Mouse (Mus musculus) spleen, postnatal 14 days (tissue): ENCODE data around the gene Rfx4.
A peak's percentile ranks its signal among the peaks of the same experiment; 100 is the strongest.

Experiments used
- DNase-seq, 2 experiments: peaks; one replicate each; pipeline ENCODE4 v3.0.0; 2021 to 2022; ENCODE audit warnings: low spot score in 2 of 2

Gene Rfx4

DNA sequence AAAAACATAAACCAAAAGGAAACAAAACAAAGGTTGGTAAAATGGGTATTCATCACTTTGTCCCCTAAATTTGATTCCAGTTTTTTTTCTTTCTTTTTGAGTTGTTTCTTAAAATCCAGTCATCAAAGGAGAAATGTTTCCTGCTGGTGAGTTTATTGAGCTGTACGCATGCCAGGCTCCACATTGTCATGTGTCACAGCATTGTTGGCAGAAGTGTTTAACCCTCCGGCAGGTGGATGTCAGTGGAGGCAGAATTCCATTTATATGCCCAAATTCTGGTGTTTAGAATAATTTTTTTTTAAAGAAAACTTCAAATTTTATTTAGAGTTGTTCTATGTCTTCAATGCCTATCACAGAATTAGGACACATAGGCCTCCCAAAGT is 56.0 kb downstream of the Rfx4 start:
- DNase-seq = no peak

DNA sequence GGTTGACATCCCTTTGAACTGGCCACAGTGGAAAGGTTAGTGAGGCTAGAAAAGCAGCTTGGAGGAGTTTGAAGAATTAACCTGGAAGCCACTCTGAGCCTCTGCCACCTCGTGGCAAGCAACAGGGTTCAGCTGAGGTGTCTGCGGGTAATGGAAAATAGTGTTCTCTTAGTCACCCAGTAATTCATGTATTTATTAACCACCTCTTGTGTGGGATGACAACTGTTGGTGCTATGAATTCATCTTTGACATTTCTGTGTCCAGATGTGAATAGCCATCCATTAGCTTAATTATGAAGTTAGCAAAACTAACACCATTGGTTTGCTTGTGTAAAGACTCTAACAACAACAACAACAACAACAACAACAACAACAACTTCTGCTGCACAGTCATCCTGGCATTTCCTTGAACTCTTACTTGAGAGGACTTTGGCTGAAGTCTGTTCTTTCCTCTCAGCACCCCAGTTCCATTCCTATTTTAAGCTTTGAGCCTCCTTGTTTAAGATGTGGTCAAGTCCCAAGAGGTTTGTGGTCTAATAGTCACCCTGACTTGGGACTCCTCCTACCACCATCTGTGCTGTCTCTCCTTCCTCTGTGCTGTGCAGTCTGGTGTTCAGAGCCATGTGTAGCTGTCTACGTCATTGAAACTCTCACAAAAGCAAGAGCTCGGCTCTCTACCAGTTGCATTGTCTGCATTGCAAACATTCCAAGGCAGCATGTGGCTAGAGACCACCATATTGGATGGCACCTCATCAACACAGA is 60.0 kb downstream of the Rfx4 start:
- DNase-seq = no peak

DNA sequence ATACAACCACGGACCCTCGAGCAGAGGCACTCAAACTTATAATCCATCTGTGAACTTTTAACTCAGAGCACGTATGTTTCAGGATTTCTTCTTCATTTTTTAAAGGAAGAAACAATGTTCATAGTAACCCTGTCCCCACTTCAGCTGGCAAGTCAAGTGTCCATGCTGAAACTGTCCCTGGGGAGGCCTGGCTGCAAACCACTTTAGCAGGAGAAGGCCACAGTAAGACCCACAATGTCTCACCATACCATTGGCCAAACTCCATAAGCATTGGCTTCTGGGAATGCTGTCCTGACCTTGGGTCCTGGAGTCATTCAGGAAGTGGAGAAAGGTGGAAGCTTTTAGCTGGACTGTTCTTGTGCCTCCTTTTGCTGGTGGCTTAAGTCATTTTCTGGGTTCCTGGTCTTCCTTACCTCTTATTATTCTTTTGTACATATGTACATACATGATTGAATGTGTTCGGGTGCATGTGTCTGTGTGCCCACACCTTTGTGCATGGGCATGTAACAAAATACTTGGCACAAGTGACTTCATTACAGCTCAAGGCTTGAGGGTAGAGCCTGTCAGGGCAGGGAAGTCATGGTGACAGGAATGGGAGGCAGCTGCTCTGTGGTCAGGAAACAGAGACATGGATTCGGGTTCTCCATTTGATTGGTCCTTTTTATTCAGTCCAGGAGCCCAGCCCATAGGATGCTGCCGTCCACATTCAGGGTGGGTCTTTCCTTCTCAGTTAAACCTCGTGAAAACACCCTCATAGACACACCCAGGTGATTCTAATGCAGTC is 61.4 kb downstream of the Rfx4 start:
- DNase-seq = no peak

DNA sequence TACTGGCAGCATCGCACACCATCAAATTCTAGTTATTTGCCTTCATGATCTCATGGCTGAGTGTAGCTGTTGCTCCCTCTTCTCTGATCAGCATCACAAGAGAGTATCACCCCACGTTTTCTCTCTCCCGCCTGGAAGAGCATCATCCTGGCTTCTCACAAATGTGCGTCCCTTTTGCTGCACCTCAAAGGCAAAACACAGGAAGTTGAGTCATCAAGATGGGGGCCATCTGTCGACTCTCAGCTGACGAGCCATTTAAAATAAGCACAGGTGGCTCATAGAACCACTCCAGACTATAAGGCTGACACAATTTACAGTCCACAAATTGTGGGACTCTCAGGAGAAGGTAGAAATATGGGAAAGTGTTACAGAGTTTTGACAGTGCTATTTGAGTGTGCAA is 63.8 kb downstream of the Rfx4 start:
- no peak for DNase-seq

DNA sequence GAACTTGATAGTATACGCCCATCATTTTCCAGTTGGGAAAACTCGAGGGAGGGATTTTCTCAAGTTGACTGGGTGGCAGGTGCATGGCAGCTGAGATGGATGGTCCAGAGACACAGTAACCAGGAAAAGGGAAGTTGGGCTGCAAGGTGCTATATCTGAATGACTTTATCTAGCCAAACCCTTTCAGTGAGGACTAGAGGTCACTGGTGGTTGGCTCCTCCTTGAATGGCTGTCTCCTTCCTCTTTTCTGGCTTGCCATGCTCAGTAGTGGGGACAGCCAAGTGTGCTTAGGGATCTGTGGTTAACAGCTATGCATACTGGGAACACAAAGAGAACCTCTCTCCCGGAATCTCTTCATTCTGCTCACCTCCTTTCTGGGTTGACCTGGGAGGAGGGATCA is 64.4 kb downstream of the Rfx4 start:
- no peak for DNase-seq

DNA sequence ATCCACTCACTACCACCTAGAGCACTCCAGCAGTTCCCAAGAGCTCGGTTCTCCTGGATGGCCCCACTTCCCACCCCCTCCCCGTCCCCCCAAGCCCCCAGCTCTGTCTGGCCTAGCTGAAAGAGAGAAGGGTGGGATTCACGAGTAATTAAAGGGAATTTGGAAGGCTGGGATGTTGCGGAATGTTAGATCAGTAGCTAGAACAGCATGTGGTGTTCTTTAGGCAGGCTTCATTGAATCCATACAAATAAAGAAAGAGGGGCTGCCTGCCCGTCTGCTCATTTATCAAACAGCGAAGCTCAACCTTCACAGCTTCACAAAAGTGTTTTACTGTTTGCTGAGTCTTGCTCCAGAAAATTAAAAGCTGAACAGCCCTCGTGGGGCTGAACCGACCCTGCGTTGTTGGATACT is 66.9 kb downstream of the Rfx4 start:
- no peak for DNase-seq

DNA sequence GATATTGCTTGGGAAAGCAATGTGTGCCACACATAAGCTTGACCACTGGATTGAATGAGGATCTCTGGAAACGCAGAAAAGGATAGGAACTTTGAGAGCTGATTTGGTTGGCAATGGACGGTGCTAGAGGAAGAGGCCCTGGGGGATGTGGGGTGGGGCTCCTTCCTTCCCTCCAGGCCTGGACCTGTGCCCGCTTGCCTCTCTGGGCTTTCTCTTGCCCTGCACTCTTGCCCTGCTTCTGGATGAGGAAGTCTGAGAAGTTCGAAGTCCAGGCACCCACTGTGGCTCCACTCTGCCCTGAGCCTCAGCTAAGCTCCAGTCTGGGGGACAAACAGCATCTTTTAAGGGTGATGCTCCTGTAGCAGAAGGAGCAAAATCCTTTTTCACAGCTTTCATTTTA is 67.8 kb downstream of the Rfx4 start:
- no peak for DNase-seq

DNA sequence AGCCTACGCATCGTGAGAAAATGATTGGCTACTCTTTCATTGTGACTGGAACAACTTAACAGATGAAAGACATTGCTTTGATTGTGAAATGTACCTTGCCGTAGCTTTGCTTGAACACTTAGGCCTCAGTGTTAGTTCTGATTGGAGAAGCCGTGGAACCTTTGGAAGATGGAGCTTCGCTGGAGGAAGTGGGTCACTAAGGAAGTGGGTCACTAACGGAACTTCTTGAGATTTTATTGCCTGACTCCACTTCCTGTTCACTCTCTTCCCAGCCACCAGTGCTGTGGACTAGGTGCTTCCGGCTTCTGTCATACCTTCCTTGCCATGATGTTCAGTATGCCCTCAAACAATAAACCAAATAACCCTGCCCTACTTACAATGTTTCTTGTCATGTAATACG is 73.1 kb downstream of the Rfx4 start:
- no peak for DNase-seq

DNA sequence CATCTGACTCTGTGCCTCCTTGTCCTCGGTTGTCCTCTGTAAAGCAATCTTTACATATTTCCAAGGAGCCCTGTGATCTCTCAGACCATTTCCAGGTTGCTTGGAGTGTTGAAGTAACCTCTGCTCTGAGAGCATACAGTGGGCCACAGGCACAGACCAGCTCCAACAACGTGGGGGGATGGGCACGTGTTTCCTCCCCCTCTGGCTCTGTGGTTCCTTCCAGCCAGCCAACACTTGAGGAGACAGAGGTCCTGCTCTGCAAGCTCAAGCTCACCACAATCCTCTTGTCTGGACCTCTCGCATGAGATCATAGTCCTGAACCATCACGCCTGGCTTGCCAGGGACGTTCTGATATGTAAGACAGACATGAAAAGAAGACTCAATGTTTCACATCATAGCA is 79.7 kb downstream of the Rfx4 start:
- DNase-seq = no peak

DNA sequence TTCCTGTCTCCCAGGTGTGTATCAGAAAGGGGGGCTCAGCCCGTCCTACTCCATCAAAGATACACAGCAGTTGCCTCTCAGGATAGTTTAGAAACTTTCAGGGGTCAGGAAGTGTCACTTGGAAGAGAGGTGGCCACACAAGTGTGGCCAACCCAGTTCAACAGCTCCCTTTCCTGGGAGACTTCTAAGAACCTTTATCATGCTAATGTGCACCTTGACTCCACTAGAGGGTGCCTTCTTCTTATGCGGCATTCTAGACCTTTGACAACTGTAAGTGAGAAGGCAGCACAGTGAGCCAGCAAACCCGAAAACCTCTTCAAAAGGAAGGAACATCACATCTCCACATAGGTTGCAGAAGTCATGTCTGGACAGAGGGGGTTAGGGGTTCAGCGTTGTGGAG is 80.2 kb downstream of the Rfx4 start:
- DNase-seq = no peak

DNA sequence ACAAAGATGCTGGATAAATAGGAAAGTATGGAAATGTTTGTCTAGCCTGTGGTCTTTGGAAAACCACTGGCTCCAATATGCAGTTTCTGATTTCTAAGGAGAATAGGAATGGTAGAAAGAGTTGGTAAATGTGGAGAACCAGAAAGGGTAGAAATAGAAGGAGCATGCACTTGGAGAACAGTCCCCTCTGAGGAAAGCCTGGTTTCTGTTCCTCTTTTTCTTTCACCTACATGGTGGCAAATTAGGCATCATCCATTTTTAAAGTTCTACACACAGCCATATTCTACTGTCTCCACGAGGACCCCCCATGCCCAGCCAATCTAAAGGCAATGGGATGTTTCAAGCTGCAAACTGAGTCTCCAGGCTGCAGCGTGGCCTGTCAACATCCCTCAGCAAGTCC is 81.5 kb downstream of the Rfx4 start:
- DNase-seq = no peak

DNA sequence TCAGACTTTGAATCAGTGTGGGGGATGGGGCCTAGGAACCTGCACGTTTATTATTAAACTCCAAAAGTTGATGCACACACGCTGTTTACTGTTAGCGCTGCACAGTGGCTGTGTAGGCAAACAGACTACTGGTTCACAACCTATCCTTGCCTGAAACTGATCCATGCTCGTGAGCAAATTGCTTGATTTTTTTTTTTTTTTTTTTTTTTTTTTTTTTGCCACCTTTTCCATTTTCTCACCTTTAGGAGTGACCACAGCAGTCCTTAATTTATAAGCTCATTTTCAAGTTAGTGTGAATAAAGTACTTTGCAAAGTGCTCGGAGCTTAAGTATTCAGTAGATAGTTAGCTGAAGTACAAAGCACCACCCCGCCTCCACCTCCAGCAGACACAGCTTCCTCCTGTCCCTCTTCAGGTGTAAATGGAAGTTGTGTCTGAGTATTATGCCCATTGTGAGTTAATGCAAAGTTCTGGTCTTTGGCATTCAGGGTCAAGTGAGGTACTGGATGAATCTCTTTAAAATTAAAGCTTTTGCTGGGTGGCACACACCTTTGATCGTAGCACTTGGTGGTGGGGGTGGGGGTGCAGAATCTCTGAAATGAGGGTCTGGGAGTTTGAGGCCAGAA is 83.1 kb downstream of the Rfx4 start:
- no peak for DNase-seq

DNA sequence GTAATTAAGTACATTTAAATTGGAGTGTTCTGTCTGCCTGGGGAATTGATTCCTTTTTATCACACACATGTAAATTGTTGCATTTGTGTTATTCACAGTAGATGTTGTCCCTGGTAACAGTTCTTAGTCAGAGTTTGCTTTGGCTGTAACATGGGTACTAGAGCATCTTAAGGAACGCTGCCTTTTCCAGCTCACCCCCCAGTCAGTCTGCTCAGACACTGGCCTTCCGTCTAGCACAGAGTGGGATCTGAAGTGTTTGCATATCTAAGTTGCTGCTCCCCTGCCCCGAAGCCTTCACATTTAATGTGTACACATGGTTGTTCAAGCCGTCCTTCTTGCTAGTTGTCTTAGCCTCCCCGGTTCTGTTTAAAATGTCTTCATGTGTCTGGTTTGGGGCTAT is 90.8 kb downstream of the Rfx4 start:
- DNase-seq = no peak

DNA sequence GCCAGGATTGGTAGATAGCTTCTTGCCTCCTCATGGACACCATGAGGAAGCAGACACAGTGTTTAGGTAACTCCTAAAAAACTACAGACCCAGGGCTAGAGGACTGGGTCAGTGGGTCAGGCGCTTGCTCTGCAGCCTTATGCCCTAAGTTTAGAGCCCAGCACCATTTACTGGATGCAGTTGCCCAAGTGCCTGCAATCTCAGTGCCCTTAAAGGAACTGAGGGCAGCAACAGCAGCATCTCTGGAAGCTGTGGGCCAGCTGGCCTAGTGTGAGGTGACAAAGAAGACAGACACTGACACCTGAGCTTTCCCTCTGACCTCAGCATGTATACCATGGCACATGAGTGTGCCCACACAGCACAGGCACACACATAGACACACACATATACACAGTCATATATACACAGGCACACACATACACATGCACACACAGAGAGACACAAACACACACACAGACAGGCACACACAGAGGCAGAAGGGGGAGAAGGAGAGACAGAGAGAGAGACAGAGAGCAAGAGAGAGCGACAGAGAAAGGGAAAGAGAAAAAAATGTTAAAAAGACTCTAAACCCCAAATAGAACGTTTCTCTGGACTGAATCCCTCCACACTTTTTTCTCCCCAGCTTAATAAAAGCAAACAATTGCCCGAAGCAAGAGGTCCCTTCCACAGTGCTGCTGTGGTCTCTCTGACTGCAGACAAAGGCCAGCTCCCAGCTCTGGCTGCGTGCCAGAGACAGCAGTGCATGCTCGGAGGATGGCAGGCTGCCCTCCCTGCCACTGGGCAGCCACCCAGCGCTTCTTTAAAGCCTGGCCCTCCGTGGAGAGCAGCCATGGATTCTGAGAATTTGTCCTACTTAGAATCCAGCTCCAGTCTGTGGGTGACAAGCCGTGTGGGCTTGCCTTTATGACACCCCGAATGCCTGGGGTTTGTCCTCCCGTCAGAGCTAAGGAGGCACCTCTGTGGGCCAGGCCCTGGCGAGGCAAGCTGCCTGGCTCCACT is 96.4 kb downstream of the Rfx4 start:
- no peak for DNase-seq

DNA sequence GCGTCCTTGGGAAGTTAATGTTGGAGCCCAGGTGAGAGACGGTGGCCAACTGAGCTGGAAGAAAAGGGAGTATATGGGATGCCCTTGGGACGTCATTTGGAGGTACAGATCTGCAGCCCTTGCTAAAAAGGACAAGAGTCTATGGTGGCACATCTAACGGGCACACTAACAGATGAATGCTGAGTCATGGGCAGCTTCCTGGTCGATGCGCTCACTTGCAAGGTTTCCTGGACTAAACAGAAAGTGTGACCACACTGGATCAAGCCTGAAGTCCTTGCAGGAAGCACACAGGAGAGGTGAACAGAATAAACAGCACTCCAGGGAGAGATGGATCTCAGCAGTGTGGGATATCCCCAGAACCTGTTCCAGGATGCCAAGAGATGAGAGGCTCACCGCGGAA is 98.2 kb downstream of the Rfx4 start:
- DNase-seq = no peak

DNA sequence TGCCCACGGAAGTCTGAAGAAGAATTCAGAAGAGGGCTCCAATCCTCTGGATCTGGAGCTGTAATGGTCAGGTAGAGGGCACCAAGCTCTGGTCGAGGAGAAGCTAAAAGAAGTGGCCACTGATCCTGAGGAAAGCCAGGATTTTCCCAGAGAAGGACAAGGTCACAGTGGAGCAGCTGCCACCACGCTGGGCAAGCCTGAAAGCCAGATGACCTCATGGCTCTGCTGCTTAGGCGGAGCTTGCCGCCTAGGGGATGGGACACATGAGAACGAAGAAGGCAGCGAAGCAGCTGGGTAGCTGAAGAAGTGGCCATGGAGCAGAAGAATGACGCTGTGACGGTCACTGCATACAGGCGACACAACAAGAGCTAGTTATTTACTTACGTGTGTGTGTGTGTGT is 99.6 kb downstream of the Rfx4 start:
- no peak for DNase-seq

DNA sequence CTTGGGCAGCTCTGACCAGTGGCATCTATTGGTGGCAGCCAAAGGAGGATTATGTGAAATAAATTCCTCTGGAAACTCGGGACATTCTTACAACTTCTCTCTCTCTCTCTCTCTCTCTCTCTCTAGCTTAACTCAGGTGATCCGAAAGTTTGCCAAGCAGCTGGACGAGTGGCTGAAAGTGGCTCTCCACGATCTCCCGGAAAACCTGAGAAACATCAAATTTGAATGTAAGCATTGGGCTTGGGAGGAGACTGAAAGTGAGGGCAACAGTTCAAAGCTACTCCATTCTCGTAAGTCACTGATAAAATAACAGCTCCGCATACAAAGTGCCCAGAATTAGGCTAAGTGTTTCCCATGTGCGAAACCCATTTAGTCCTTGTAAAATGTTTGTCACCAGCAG is 102.5 kb downstream of the Rfx4 start:
- no peak for DNase-seq

DNA sequence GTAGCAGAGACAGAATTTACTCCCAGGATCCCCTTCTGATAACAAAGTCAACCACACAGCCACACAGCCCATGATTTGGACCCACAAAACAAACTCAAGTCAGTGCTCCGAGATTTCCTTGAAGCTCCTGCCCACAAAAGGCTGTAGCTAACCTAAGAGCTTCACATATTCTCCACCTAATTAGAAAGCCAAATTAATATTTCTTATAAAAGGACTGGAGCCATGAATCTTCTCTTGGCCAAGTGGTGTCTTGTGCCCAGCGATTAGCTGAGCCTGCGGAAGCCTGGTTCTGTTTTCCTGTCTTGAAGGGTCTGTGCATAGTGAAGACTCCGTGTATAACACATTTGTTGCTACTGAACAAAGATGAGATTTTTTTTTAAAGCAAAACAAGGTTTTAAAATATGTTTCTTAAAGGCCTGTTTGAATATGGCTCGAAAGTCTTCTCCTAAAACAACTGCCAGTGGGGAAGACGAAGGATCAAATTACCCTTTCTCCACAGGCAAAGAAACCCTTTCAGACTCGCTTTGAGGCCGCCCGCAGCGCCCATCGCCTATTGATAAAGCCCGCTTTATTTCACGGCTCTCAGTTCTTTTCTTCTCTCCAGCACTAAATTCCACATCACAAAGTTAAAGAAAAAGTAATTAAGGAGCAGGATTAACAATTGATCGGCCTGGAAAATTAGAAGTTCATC is 103.1 kb downstream of the Rfx4 start:
- no peak for DNase-seq

DNA sequence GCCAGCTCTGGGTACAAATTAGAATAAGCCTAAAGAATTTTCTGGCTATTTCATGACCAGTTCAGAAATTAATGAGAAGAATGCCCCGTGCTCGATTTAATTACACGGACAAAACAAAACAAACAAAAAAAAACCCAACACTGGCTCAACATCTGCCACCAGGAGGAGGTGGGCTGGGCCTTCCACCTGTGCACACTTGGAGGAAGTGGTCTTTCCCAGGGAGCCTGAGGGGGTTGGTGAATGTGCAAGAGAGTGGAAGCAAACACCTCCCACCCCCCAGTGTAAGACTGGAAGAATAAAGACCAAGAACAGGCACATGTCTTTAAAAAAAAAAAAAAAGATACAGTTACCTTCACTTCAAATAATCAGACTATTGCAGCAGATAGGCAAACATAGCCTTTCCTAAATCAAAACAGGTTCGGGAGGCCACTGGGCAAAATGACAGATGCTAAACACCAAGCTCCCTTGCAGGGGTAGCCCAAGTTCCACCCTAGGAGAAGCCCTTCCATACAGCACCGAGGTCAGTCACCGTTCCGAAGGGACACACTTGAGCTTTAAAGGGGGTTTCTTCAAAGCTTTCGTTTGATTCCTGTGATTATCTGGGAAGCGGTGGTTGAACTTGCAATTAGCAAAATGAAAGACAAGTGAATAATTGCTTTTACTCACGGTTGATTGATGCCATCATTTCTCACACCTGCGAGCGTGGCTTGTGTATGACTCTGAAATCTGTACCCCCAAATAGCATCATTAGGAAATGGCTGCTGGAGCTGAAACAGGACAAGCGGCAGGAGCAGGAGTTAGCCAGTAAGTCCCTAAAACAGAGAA is 103.9 kb downstream of the Rfx4 start:
- no peak for DNase-seq

DNA sequence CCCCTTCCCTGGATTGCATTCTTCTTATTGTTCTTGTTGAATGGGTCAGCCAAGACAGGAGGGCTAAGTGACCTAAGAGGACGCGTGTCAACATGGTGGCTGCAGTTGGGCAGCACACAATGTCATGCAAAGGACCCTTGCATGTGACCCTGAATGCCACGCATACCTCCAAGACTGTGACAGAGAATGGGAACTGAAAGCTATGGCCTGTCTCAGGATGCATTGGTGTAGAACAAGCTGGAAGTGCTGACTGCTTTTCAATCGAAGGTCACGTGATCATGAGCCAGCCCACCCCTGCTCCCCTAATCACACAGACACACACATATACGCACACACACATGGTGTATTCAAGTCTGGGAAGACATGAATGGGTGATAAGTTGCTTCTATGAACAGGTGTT is 107.6 kb downstream of the Rfx4 start:
- peak in 1 of 2 experiments; percentile 6 for DNase-seq
